Mouse (Mus musculus): Measurements from ENCODE around the gene Rtkn. TPM values are rescaled to one million over a fixed set of nuclear protein-coding genes. Genes with fewer than 3 reads are reported as not detected.

The Rtkn gene
- total and polyA plus RNA-seq, 2 experiments = 4.7 to 17.4 TPM

DNA sequence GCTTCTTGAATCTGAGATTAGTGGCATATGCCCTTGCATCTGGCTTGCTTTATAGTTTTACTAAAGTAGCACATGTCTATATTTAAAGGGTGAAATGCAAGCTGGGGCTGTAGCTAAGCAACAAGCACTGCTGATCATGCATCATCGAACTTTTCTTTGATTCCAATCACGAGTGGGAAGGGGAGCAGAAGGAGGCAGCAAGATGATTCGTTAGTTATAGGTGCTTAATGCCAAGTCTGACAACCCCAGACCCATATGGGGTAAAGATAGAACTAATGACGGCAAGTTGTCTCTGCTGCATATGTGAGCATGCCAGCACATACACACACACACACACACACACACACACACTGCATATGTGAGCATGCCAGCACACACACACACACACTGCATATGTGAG is 31.1 kb upstream of the Rtkn start:
- Histone ChIP-seq H3K36me3 (ENCODE audit: control insufficient read depth, insufficient read depth, low read length) (no peaks in the 10 kb centered on the region), H3K27ac (replicated peaks; ENCODE audit: insufficient read depth, low read depth, low read length) (no peak overlapping the region), H3K4me1 (ENCODE audit: control insufficient read depth, insufficient read depth, low read length) (peaks cover 20% of the 10 kb centered on the region), H3K27me3 (ENCODE audit: control insufficient read depth, insufficient read depth, low read length) (no peaks in the 10 kb centered on the region), H3K79me2 (ENCODE audit: control insufficient read depth, insufficient read depth, low read length) (peaks cover 1% of the 10 kb centered on the region; the same call in 1 of the 2 replicates), H3K9ac (ENCODE audit: low read depth, low read length) (no peak overlapping the region), H3K4me3 (ENCODE audit: insufficient read depth, low read depth, low read length) (no peak overlapping the region)
- DNase-seq (ENCODE audit: extremely low read depth, low read depth, low spot score) = no peak
- TF ChIP-seq POLR2A (IDR thresholded peaks at IDR 0.05; ENCODE audit: extremely low read depth, insufficient read depth, low read length) (no peak), CTCF (IDR thresholded peaks at IDR 0.05; ENCODE audit: low read depth, low read length) (no peak)
- WGBS = 82% methylated on average over 4 of the region's 4 CpGs

DNA sequence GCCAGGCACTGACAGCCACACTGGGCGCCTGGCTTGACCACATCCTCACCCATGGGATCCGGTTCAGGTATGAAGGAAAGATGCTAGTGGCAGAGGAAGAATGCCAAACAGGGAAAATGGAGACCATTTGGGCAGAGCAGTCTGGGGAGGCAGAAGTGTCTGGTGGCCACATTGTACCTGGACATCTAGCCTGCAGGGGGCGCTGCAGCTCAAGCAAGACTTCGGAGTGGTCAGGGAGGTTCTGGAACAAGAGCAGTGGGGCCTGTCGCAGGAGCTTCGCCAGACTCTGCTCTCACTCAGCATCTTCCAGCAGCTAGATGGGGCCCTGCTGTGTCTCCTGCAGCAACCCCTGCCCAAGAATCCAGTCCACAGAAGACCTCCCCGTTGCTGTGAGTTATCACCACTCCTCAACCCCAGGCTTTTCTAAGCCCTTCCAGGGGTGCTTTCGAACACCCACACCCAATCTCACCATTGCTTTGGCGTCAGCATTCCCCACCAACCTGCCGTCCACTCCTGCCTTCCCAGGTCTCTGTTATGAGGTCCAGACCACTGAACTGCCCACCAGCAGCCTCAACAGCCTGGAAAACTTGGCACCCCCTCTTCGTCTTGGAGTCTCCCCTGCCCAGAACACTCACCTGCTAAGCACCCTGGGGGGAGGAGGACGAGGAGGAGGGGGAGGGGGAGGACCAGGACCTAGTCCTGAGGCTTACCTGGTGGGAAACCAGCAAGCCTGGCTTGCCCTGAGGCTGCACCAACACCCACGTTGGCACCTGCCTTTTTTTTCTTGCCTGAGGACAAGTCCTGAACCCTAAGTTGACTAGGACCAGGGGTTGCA is 27.5 kb upstream of the Rtkn start:
- Histone ChIP-seq H3K27ac (replicated peaks; ENCODE audit: insufficient read depth, low read depth, low read length) (no peak overlapping the region), H3K4me1 (ENCODE audit: control insufficient read depth, insufficient read depth, low read length) (peaks cover 21% of the 10 kb centered on the region), H3K4me3 (ENCODE audit: insufficient read depth, low read depth, low read length) (no peak overlapping the region), H3K9ac (ENCODE audit: low read depth, low read length) (no peak overlapping the region), H3K27me3 (ENCODE audit: control insufficient read depth, insufficient read depth, low read length) (no peaks in the 10 kb centered on the region), H3K79me2 (ENCODE audit: control insufficient read depth, insufficient read depth, low read length) (peaks cover 3% of the 10 kb centered on the region; the same call in 1 of the 2 replicates), H3K36me3 (ENCODE audit: control insufficient read depth, insufficient read depth, low read length) (no peaks in the 10 kb centered on the region)
- DNase-seq (ENCODE audit: extremely low read depth, low read depth, low spot score) = peak; percentile 63
- 48% methylated on average over 13 of the region's 13 CpGs for WGBS
- TF ChIP-seq CTCF (IDR thresholded peaks at IDR 0.05; ENCODE audit: low read depth, low read length) (peak; percentile 94), POLR2A (IDR thresholded peaks at IDR 0.05; ENCODE audit: extremely low read depth, insufficient read depth, low read length) (no peak)

DNA sequence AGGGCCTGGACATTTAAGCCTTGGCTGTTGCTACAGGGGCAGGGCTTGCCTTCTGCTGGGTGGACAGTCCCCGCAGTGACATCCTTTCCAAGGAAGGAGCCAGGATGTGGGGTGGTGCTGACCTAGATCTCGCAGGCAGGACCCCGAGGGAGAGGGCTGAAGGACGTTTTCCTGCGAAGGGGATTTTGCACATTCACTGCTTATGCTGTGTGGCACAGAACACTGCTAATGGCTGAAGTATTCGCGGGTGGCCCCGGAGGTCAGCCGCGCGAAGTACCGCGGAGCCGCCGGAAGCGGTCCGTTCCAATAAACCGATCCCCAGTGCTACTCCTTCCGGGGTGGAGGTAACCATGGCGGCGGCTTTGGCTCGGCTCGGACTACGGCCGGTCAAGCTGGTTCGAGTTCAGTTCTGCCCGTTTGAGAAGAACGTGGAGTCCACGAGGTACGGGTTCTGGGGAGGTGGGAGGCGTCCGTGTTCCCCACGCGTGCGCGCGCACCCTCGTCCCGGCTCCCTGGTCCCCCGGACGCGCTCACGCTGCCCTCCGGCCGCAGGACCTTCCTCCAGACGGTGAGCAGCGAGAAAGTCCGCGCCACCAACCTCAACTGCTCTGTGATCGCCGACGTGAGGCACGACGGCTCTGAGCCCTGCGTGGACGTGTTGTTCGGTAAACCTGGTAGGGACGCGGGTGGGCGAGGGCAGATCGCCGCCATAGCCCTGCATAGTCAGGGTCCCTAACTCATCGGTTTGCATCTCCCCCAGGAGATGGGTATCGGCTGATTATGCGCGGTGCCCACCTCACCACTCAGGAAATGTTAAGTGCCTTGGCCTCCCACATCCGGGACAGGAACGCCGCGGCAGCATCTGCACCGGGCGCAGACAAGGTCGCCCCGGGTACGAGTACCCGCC is 26.2 kb upstream of the Rtkn start, which contains the start of gene Mrpl53:
TSS of gene Mrpl53 (plus strand) at position 279 of the 907 bp plus-strand sequence.
- no peaks in the 10 kb centered on the region for H3K27me3 ChIP-seq (ENCODE audit: control insufficient read depth, insufficient read depth, low read length)
- H3K79me2 ChIP-seq (ENCODE audit: control insufficient read depth, insufficient read depth, low read length) = peaks cover 3% of the 10 kb centered on the region; the same call in 1 of the 2 replicates
- H3K4me1 ChIP-seq (ENCODE audit: control insufficient read depth, insufficient read depth, low read length) = peaks cover 17% of the 10 kb centered on the region
- peak within 1 kb of the TSS; percentile 86 for H3K4me3 ChIP-seq (ENCODE audit: insufficient read depth, low read depth, low read length)
- no peaks in the 10 kb centered on the region for H3K36me3 ChIP-seq (ENCODE audit: control insufficient read depth, insufficient read depth, low read length)
- peak within 1 kb of the TSS; percentile 97 for H3K9ac ChIP-seq (ENCODE audit: low read depth, low read length)
- TF ChIP-seq POLR2A (IDR thresholded peaks at IDR 0.05; ENCODE audit: extremely low read depth, insufficient read depth, low read length) (peak; percentile 58; the same call in 1 of the 2 replicates), CTCF (IDR thresholded peaks at IDR 0.05; ENCODE audit: low read depth, low read length) (no peak)
- H3K27ac ChIP-seq (replicated peaks; ENCODE audit: insufficient read depth, low read depth, low read length) = peak within 1 kb of the TSS; percentile 88
- DNase-seq (ENCODE audit: extremely low read depth, low read depth, low spot score) = peak; percentile 67
- under 1% methylated on average over 76 of the region's 76 CpGs for WGBS

- peaks cover 23% of the 10 kb centered on the region for H3K4me1 ChIP-seq (ENCODE audit: control insufficient read depth, insufficient read depth, low read length)
- peaks cover 7% of the 10 kb centered on the region; the same call in 1 of the 2 replicates for H3K79me2 ChIP-seq (ENCODE audit: control insufficient read depth, insufficient read depth, low read length)
- no peak for DNase-seq (ENCODE audit: extremely low read depth, low read depth, low spot score)
- TF ChIP-seq POLR2A (IDR thresholded peaks at IDR 0.05; ENCODE audit: extremely low read depth, insufficient read depth, low read length) = no peak
- no peak for TF ChIP-seq CTCF (IDR thresholded peaks at IDR 0.05; ENCODE audit: low read depth, low read length)
- H3K27me3 ChIP-seq (ENCODE audit: control insufficient read depth, insufficient read depth, low read length) = no peaks in the 10 kb centered on the region
- WGBS = 91% methylated on average over 4 of the region's 4 CpGs
- H3K4me3 ChIP-seq (ENCODE audit: insufficient read depth, low read depth, low read length) = no peak overlapping the region
- H3K27ac ChIP-seq (replicated peaks; ENCODE audit: insufficient read depth, low read depth, low read length) = no peak overlapping the region
- H3K36me3 ChIP-seq (ENCODE audit: control insufficient read depth, insufficient read depth, low read length) = no peaks in the 10 kb centered on the region
- H3K9ac ChIP-seq (ENCODE audit: low read depth, low read length) = no peak overlapping the region
Observed at GRCm38 (mm10) chr6:83111510-83112136, 23.6 kb upstream of the Rtkn start.

GRCm38 (mm10) chr6:83115011-83115671 is 20.1 kb upstream of the Rtkn start, which contains the start of gene Mogs:
Mogs (plus strand) TSS chr6:83115496.
- peak; percentile 81 for DNase-seq (ENCODE audit: extremely low read depth, low read depth, low spot score)
- no peaks in the 10 kb centered on the region for H3K36me3 ChIP-seq (ENCODE audit: control insufficient read depth, insufficient read depth, low read length)
- H3K4me3 ChIP-seq (ENCODE audit: insufficient read depth, low read depth, low read length) = peak within 1 kb of the TSS; percentile 93
- WGBS = under 1% methylated on average over 52 of the region's 58 CpGs
- no peaks in the 10 kb centered on the region for H3K27me3 ChIP-seq (ENCODE audit: control insufficient read depth, insufficient read depth, low read length)
- H3K79me2 ChIP-seq (ENCODE audit: control insufficient read depth, insufficient read depth, low read length) = peaks cover 4% of the 10 kb centered on the region; the same call in 1 of the 2 replicates
- peak within 1 kb of the TSS; percentile 93 for H3K9ac ChIP-seq (ENCODE audit: low read depth, low read length)
- TF ChIP-seq POLR2A (IDR thresholded peaks at IDR 0.05; ENCODE audit: extremely low read depth, insufficient read depth, low read length) (peak; percentile 88), CTCF (IDR thresholded peaks at IDR 0.05; ENCODE audit: low read depth, low read length) (peak; percentile 62)
- H3K4me1 ChIP-seq (ENCODE audit: control insufficient read depth, insufficient read depth, low read length) = peaks cover 17% of the 10 kb centered on the region
- peak within 1 kb of the TSS; percentile 98 for H3K27ac ChIP-seq (replicated peaks; ENCODE audit: insufficient read depth, low read depth, low read length)

Data from liver, adult 2 months (tissue).